Mouse (Mus musculus) induced T-regulatory cell, adult 2 months (primary cell): ENCODE results near the gene Crtc3.

Source experiments
- DNase-seq: peaks from one replicate; pipeline ENCODE4 v3.0.0-alpha.2; 2012; ENCODE audit warnings: low read depth

Gene Crtc3

DNA sequence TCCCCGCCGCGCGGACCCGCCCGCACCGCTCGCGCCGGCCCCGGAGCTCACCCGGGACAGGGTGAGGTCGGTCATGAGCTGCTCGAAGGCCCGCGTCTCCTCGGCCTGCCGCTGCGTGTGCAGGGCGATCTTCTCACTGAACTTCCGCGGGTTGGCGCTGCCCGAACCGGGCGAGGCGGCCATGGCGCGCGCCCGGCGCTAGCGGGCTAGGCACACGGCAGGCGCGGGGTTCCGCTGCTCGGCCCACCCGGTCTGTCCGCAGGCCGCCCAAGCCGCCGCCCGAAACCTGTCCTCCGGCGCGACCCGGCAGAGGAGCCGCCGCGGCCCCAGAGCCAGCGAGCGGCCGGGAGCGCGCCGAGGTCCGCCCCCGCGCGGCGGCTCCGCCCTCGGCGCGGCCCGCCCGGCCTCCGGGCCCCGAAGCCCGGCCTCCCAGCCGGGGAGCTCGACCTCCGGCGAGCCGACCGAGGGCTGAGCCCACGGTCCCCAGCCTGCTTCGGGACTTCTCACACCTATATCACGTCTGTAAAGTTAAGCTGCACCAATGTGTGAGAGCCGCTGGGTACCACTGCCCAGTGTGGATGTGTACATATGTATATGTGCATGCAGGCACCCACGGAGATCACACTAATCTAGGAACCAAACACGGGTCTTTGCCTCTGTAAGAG, at the start of gene Crtc3:
TSS of gene Crtc3 (minus strand) at position 322 of the 665 bp plus-strand sequence.
- peak; percentile 84 for DNase-seq

- DNase-seq = no peak
Observed at GRCm38 (mm10) chr7:80736199-80736598, 47.5 kb upstream of the Crtc3 start.

GRCm38 (mm10) chr7:80732986-80733385, 44.3 kb upstream of the Crtc3 start:
- no peak for DNase-seq

- DNase-seq = peak; percentile 82
Observed at GRCm38 (mm10) chr7:80729662-80730061, 41.0 kb upstream of the Crtc3 start.

DNA sequence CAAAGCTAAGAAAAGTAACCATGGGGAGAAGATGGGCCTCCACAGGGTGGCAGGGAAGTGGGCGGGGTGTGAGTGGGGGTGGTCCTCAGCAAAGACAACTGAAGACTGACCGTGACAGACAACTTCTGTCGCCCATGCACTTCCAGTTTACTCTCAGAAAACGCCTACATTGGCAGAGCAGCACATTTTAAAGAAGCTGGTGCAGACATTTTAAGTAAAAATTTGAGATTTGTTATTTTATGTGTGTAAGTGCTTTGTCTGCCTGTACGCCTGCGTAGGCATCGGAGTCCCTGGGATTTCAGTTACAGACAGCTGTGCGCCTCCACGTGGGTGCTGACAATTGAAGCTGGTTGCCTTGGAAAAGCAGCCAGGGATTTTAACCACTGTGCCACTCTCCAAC, 32.4 kb upstream of the Crtc3 start:
- DNase-seq = no peak

DNA sequence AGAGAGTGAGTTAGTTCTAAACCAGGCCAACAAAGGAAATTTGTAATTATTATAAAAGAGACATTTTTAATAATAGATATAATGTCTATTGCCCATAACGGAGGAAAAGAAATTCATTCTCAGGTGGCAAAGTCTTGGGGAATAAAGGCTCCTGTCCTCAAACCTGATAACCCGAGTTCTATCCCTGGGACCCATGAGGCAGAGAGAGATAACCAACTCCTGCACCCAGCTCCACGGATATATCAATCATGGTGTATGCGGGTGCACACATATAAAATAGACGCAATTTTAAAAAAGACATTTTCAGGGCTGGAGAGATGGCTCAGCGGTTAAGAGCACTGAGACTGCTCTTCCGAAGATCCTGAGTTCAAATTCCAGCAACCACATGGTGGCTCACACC, 30.9 kb upstream of the Crtc3 start:
- no peak for DNase-seq

DNA sequence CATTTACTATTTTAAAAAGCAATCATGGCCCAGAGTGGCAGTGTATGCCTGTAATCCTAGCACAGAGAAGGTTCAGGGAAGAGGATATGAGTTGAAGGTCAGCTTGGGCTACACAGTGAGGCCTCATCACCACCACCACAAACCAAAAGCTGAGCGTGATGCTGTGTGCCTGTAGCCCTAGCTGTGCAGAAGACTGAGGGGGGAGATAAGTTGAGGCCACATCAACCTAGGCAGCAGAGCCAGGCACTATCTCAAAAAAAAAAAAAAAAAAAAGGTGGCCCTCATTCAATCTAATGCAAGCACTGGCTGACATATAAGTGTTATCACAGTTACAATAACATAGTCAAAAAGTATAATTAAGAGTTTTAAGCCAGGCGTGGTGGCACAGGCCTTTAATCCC, 30.4 kb upstream of the Crtc3 start:
- no peak for DNase-seq

- peak; percentile 43 for DNase-seq
Observed at GRCm38 (mm10) chr7:80718471-80718870, 29.8 kb upstream of the Crtc3 start.

DNA sequence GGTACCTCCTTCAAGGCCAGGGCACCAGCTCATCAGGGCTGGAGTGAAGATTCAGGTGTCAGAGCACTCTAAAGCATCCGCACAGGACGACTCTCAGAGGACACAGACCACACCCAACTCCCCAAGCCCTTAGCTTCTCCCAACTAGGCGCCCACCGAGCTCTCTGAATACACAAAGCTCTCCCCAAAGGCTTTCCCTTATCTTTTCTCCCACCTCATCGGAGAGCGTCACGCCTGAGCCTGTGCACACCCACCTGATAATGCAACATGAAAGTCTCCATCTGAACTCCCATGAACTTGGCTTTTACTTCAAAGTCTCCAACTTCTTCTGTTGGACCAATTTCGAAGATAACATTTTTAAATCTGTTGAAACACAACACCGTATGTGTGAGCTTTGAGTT, 28.1 kb upstream of the Crtc3 start:
- DNase-seq = no peak

GRCm38 (mm10) chr7:80715306-80715705, 26.6 kb upstream of the Crtc3 start:
- DNase-seq = peak; percentile 47

DNA sequence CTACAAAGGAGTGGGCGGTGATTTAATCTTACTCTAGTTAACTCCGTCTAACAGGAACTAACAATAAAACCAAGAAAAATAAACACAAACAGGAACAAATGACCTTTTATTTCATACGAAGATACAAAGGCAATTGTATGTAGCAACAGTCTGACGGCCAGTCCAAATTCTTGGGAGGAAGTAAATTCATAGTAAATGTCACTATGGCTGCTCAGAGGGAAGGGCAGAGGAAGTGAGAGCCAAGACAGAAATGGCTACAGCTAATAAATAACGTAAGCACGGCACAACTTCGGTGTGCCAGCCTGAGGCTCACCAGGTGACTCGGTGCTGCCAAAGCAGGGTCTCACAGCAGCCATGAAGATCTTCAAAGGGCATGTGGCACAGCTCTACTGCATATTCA, 22.8 kb upstream of the Crtc3 start:
- no peak for DNase-seq

GRCm38 (mm10) chr7:80710333-80710732, 21.7 kb upstream of the Crtc3 start:
- DNase-seq = no peak

DNA sequence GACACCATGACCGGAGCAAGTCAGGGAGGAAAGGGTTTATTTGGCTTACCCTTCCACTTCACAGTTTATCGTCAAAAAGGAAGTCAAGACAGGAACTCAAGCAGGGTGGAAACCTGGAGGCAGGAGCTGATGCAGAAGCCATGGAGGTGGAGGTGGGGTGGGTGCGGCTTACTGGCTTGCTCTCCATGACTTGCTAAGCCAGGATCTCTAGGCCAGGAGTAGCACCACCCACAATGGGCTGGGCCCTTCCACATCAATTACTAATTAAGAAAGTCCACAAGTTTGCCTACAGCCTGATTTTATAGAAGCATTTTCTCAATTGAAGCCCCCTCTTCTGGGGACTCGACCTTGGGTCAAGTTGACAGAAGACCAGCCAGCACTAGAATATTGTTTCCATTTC, 15.4 kb upstream of the Crtc3 start:
- no peak for DNase-seq

- no peak for DNase-seq
Observed at GRCm38 (mm10) chr7:80702510-80702909, 13.8 kb upstream of the Crtc3 start.

- no peak for DNase-seq
Observed at GRCm38 (mm10) chr7:80699709-80700108, 11.0 kb upstream of the Crtc3 start.

DNA sequence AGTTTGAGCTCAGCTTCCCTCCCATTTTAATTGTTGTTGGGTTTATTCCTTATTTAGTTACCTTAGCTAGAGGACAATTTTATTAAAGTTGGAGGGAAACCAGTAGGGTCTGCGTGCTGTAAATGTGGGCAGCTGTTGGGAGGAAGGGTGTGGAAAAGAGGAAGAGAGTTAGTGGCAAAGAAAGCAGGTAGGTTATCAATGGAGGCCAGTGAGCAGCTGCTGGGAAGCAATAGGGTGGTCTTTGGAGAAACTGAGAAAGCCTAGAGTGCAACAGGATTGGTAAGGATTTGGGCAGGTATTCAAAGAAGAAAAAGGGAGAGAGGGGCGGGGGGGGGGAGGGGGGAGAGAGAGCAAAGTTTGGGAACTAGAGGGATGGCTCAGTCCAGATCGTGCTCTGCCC, 10.3 kb upstream of the Crtc3 start:
- no peak for DNase-seq

DNA sequence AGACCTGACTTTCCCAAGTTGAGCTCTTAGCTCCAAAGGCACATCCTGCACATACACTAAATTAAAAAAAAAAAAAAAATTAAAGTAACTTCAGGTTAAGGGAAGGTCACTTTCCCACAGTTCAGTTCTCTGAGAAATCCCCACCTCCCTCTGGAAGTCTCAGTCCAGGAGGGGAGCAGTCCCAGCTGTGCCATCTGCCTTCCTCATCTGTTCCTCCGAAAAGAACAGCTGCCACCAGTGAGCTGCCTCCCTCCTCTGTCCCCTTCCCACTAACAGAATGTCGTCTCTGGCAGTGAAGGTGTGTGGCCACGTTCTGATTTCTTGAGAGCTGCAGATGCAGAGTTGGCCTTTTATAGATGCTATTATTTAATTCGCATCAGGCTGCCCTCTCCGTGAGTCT, 9.2 kb upstream of the Crtc3 start:
- DNase-seq = no peak

DNA sequence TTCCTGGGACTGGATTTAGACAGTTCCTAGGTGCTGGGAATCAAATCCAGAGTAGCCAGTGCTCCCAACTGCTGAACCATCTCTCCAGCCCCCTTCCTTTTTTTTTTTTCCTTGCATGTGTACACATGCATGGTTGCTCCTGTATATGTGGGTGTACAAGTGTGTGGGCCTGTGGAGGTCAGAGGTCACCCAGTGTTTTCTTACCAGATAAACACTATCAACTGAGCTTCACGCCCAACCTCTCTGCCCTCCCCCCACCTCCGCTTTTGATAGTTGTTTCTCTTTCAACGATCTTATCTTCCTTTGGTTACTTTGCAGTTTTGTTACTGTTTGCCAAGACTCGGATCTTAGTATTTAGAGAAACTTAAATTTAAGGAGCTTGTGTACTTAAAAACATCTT, 8.2 kb upstream of the Crtc3 start:
- peak; percentile 89 for DNase-seq

DNA sequence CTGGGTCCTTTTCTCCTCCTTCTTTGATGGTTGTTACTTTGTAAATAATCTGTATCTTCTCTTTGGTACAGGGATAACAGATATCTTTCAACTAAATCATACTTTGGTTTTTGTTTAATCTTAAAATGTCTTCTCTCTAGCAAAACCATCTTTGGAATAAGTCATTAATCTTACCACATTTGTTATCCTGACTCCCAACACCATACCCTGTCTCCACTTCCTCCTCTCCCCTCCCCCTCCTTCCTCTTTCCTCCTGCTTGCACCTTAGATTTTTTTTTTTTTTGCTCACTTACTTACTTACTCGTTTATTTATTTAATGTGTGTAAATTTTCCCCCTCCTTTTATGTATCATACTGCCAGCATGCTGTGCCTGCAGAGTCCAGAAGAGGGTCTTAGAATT, 7.7 kb upstream of the Crtc3 start:
- peak; percentile 48 for DNase-seq

- no peak for DNase-seq
Observed at GRCm38 (mm10) chr7:80692472-80692871, 3.8 kb upstream of the Crtc3 start.

- DNase-seq = no peak
Observed at GRCm38 (mm10) chr7:80691131-80691530, 2.5 kb upstream of the Crtc3 start.

GRCm38 (mm10) chr7:80689221-80689591, 529 bp upstream of the Crtc3 start:
- DNase-seq = no peak

DNA sequence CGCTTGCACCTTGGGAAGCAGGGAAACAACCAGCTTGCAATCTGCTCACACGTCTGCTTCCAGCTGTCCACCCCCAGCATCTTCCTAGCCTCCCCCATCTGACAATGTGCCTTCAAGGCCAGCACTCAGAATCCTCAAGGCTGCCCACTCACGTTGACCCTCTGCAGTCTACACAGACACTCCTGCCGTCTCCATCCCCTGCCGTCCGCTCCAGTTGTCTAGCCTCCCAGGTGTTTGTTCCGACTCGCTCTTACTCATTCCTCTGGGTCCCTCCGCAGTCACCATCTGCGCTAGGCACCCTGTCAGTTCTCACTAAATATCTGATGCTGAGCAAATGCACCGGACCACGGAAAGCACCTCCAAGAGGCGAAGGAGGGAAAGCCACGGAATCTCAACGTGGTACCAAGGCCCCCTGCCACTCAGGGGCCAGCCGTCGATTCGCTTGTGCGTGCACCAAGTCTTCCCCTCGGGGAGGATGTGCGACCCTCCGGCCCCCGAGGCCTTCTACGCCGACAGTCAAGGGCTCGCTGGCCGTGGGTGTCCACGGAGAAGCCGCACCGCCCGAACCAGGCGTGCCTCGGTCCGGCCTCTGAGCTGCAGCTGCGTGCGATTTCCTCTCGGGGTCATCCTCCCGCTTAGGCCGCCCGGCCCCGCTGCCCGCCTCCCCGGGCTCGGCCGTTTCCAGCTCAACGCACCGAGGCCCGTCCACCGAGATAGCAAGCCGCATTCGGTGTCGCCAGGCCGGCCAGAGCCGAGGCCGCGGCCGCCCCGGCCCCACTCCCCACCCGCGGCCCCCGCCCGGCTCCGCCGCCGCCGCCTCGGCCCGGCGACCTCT, 739 bp downstream of the Crtc3 start:
- DNase-seq = peak; percentile 76

- no peak for DNase-seq
Observed at GRCm38 (mm10) chr7:80685639-80686038, 3.0 kb downstream of the Crtc3 start.
